Mouse (Mus musculus) lung, adult 10 weeks (tissue): ENCODE data around the gene Chuk. TPM values are rescaled to one million over a fixed set of nuclear protein-coding genes. Genes with fewer than 3 reads are reported as not detected.

ENCODE experiments used
- polyA plus RNA-seq: library from polyadenylated mRNA; stranded (reverse); fragments of 350-450 nt; fragmentation: Illumina TruSeq; extraction: RNeasy Lipid Tissue Mini Kit (QIAGEN cat#74804); gene quantifications from one replicate; pipeline ENCODE4 v1.2.3, GENCODE M21; 2014; ENCODE audit warnings: low read depth, low replicate concordance; ENCODE audit not compliant: insufficient read depth

Chuk gene
- polyA plus RNA-seq: 21.9 TPM

GRCm38 (mm10) chr19:44106831-44107660 lies at the start of gene Chuk:
TSS of gene Chuk (minus strand) at chr19:44107480.

GRCm38 (mm10) chr19:44145702-44146567 lies 38.7 kb upstream of the Chuk start, which contains the start of gene Bloc1s2:
TSS of gene Bloc1s2 (minus strand) at chr19:44146446.

GRCm38 (mm10) chr19:44135072-44135959 lies 28.0 kb upstream of the Chuk start, which contains the start of gene Cwf19l1:
TSS of gene Cwf19l1 (minus strand) at chr19:44135876.

GRCm38 (mm10) chr19:44069121-44069913 lies 38.0 kb downstream of the Chuk start, which contains the start of gene Erlin1:
TSS of gene Erlin1 (minus strand) at chr19:44069785.

GRCm38 (mm10) chr19:44028972-44029371 lies 78.3 kb downstream of the Chuk start, which contains the start of gene Cyp2c23:
TSS of gene Cyp2c23 (minus strand) at chr19:44029208.

Other genes starting within 250 kb of the Chuk start
- gene Dnmbp, start 167.3 kb downstream of the Chuk start, polyA plus RNA-seq: 4.5 TPM
- 3.3 TPM for gene Cpn1, start 120.9 kb downstream of the Chuk start, polyA plus RNA-seq
- gene Cyp2c23, start 78.3 kb downstream of the Chuk start, polyA plus RNA-seq: 0.35 TPM
- 13.9 TPM for gene Erlin1, start 37.7 kb downstream of the Chuk start, polyA plus RNA-seq
- gene Cwf19l1, start 28.4 kb upstream of the Chuk start, polyA plus RNA-seq: 9.9 TPM
- gene Bloc1s2, start 39.0 kb upstream of the Chuk start, polyA plus RNA-seq: 48.7 TPM
- gene Pkd2l1, start 85.0 kb upstream of the Chuk start, polyA plus RNA-seq: not detected
- gene Scd3, start 95.8 kb upstream of the Chuk start, polyA plus RNA-seq: 0.46 TPM
- 139 TPM for gene Scd2, start 186.2 kb upstream of the Chuk start, polyA plus RNA-seq
- gene Scd4, start 225.6 kb upstream of the Chuk start, polyA plus RNA-seq: 0.59 TPM